Mouse (Mus musculus): ENCODE results near the gene Inafm1.

DNA sequence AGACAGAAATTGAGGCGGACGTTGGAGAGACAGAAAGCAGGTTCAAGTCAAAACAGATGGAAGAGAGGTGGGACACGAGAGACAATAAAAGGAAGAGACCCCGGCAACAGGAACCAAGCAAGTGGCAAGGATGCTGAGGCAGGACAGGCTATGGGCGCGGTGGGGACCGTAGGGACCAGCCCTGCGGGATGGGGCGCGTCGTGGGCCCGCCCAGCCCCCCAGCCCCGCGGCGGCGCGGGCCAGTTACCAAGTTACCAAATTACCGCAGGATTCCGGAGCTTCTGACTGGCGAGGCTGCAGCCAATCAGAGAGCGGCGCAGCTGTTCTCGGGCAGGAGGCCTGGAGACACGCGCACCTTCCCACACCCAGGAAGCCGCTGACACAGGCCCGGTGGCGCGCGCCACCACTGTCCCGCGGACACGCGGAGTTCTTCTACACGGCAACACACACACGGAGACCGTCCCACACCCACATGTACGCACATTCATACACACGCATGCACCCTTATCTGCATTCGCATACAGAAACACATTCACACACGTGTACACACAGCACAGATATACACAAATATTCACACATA, 22.0 kb upstream of the Inafm1 start:
- TF ChIP-seq EP300 (IDR thresholded peaks at IDR 0.05; ENCODE audit: low read depth) (no peak; the same call in 1 of the 2 replicates), CTCF (IDR thresholded peaks at IDR 0.05; ENCODE audit: low read depth) (no peak)
